Mouse (Mus musculus) midbrain, postnatal 0 days (tissue): ENCODE measurements around the gene Ppa1. TPM values are rescaled to one million over a fixed set of nuclear protein-coding genes. Genes with fewer than 3 reads are reported as not detected.

Experiments used
- ATAC-seq: fragments of 200-750 bp; cut with Nextera tagmentation; 2 replicates; pipeline ENCODE4 v1.8.0; 2017; ENCODE audit warnings: moderate number of reproducible peaks, mild to moderate bottlenecking, moderate TSS enrichment, moderate library complexity; ENCODE audit not compliant: low FRiP score
- DNase-seq: peaks from one replicate; pipeline ENCODE4 v3.0.0-alpha.2; 2015; ENCODE audit warnings: low spot score
- H3K27ac ChIP-seq: fragments of 300-500 bp; sonication (generic); 2 replicates; pipeline ENCODE4 v1.5.1; 2014; ENCODE audit warnings: low read depth, mild to moderate bottlenecking, low read length, mixed read lengths
- H3K27me3 ChIP-seq: fragments of 300-500 bp; sonication (generic); 2 replicates; pipeline ENCODE4 v1.6.1; 2014; ENCODE audit warnings: low read length, control low read depth, mixed read lengths; ENCODE audit not compliant: insufficient read depth
- H3K36me3 ChIP-seq: fragments of 300-500 bp; sonication (generic); 2 replicates; pipeline ENCODE4 v1.6.1; 2014; ENCODE audit warnings: low read length, control low read depth, mixed read lengths; ENCODE audit not compliant: insufficient read depth
- H3K4me1 ChIP-seq: fragments of 300-500 bp; sonication (generic); 2 replicates; pipeline ENCODE4 v1.6.1; 2014; ENCODE audit warnings: mild to moderate bottlenecking, control low read depth, antibody characterized with exemption, low read length, mixed read lengths; ENCODE audit not compliant: insufficient read depth
- H3K4me2 ChIP-seq: fragments of 300-500 bp; sonication (generic); 2 replicates; pipeline ENCODE4 v1.6.1; 2014; ENCODE audit warnings: low read depth, mild to moderate bottlenecking, low read length, mixed read lengths; ENCODE audit not compliant: poor library complexity, severe bottlenecking
- H3K4me3 ChIP-seq: fragments of 300-500 bp; sonication (generic); 2 replicates; pipeline ENCODE4 v1.5.1; 2014; ENCODE audit warnings: low read depth, mild to moderate bottlenecking, low read length, moderate library complexity
- H3K9ac ChIP-seq: fragments of 300-500 bp; sonication (generic); replicated peaks from 2 replicates; pipeline ENCODE4 v1.6.1; 2014; ENCODE audit warnings: mild to moderate bottlenecking, low read length, moderate library complexity, mixed read lengths; ENCODE audit not compliant: poor library complexity, severe bottlenecking
- H3K9me3 ChIP-seq: fragments of 300-500 bp; sonication (generic); 2 replicates; pipeline ENCODE4 v1.6.1; 2016; ENCODE audit warnings: low read length, control low read depth
- CTCF ChIP-seq: IDR thresholded peaks from 2 replicates; pipeline ENCODE4 v1.5.1; 2016; ENCODE audit warnings: antibody characterized with exemption, mild to moderate bottlenecking
- WGBS: fragments of 180-500 bp; shearing (Covaris S2); extraction: QIAGEN DNeasy Blood & Tissue Kit; methylation state at CpG from one replicate; pipeline ENCODE4 v1.1.7; 2014; 5-methylcytosine and 5-hydroxymethylcytosine counted together
- polyA plus RNA-seq: library from polyadenylated mRNA; unstranded; fragments of >200 nt; fragmentation: Nextera tagmentation; extraction: Ambion mirVana; gene quantifications from 2 replicates; pipeline ENCODE4 v1.2.1, GENCODE M21; 2015
- total RNA-seq: library from RNA; depleted of rRNA; stranded (reverse); fragments of >200 nt; gene quantifications from 2 replicates; pipeline ENCODE4 v1.2.3, GENCODE M21; 2014

Ppa1 gene
- total and polyA plus RNA-seq, 2 experiments from 2014 or later = 111 to 172 TPM

- H3K27ac ChIP-seq = no peak overlapping the region
- no peak overlapping the region for H3K4me3 ChIP-seq
- no peaks in the 10 kb centered on the region for H3K27me3 ChIP-seq
- no peaks in the 10 kb centered on the region for H3K36me3 ChIP-seq
- no peak for ATAC-seq
- H3K9me3 ChIP-seq = no peaks in the 10 kb centered on the region
- 19% methylated on average over 8 of the region's 8 CpGs for WGBS
- H3K4me2 ChIP-seq = no peak overlapping the region
- peak; percentile 76 for TF ChIP-seq CTCF
- H3K4me1 ChIP-seq = no peaks in the 10 kb centered on the region
- peak; percentile 69 for DNase-seq
- no peak overlapping the region for H3K9ac ChIP-seq
Measured at GRCm38 (mm10) chr10:61605851-61606250, 42.5 kb upstream of the Ppa1 start.

- no peak for DNase-seq
- no peak overlapping the region for H3K9ac ChIP-seq
- no peak for ATAC-seq
- H3K36me3 ChIP-seq = no peaks in the 10 kb centered on the region
- no peaks in the 10 kb centered on the region for H3K4me1 ChIP-seq
- no peaks in the 10 kb centered on the region for H3K9me3 ChIP-seq
- H3K27me3 ChIP-seq = no peaks in the 10 kb centered on the region
- no peak overlapping the region for H3K4me2 ChIP-seq
- H3K27ac ChIP-seq = no peak overlapping the region
- TF ChIP-seq CTCF = no peak
- H3K4me3 ChIP-seq = no peak overlapping the region
Measured at GRCm38 (mm10) chr10:61608233-61608632, 40.1 kb upstream of the Ppa1 start.

- peak; percentile 26; the same call in 1 of the 2 replicates for TF ChIP-seq CTCF
- 80% methylated on average over 8 of the region's 8 CpGs for WGBS
- no peak for ATAC-seq
- DNase-seq = no peak
- Histone ChIP-seq H3K27ac (no peak overlapping the region), H3K9ac (no peak overlapping the region), H3K36me3 (no peaks in the 10 kb centered on the region), H3K27me3 (no peaks in the 10 kb centered on the region), H3K9me3 (no peaks in the 10 kb centered on the region), H3K4me3 (no peak overlapping the region), H3K4me1 (no peaks in the 10 kb centered on the region), H3K4me2 (no peak overlapping the region)
Measured at GRCm38 (mm10) chr10:61610650-61611235, 37.6 kb upstream of the Ppa1 start.

DNA sequence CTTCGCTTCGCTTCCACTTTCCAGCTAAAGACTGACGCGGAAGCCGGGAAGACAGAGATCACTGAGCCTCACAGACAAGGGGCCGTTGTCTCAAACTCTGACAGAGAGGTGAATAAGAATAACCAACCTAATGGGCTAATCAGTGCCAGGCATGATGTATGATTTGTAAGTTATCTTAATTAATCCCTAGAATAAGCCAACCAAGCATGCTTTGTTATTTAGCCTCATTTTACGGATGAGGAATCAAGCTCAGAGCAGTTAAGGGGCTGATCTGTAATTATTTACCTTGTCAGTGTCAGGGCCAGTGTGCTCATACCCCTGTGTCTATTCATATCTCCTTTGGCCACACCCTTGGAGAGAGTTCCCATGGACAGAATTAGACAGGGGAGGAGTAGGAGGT is 34.0 kb upstream of the Ppa1 start:
- no peak for DNase-seq
- WGBS = 91% methylated on average over 7 of the region's 7 CpGs

GRCm38 (mm10) chr10:61618528-61618927 is 29.8 kb upstream of the Ppa1 start:
- TF ChIP-seq CTCF = no peak
- ATAC-seq (no peak), DNase-seq (no peak)
- no peaks in the 10 kb centered on the region for H3K36me3 ChIP-seq
- 82% methylated on average over 2 of the region's 2 CpGs for WGBS
- no peak overlapping the region for H3K4me2 ChIP-seq
- no peaks in the 10 kb centered on the region for H3K9me3 ChIP-seq
- H3K4me3 ChIP-seq = no peak overlapping the region
- no peaks in the 10 kb centered on the region for H3K4me1 ChIP-seq
- H3K27ac ChIP-seq = no peak overlapping the region
- H3K9ac ChIP-seq = no peak overlapping the region
- H3K27me3 ChIP-seq = no peaks in the 10 kb centered on the region

More for the DNA sequence above, 34.0 kb upstream of the Ppa1 start:
- no peaks in the 10 kb centered on the region for H3K27me3 ChIP-seq
- H3K36me3 ChIP-seq = no peaks in the 10 kb centered on the region
- no peaks in the 10 kb centered on the region for H3K4me1 ChIP-seq
- H3K27ac ChIP-seq = no peak overlapping the region
- H3K4me3 ChIP-seq = no peak overlapping the region
- H3K9ac ChIP-seq = no peak overlapping the region
- no peaks in the 10 kb centered on the region for H3K9me3 ChIP-seq
- H3K4me2 ChIP-seq = no peak overlapping the region
- TF ChIP-seq CTCF = no peak
- no peak for ATAC-seq

GRCm38 (mm10) chr10:61621681-61622080 is 26.7 kb upstream of the Ppa1 start:
- no peak overlapping the region for H3K27ac ChIP-seq
- no peak for ATAC-seq
- DNase-seq = peak; percentile 21
- H3K36me3 ChIP-seq = no peaks in the 10 kb centered on the region
- H3K4me1 ChIP-seq = no peaks in the 10 kb centered on the region; the same call in 1 of the 2 replicates
- WGBS = 39% methylated on average over 9 of the region's 9 CpGs
- H3K9ac ChIP-seq = no peak overlapping the region
- no peak for TF ChIP-seq CTCF
- H3K4me3 ChIP-seq = no peak overlapping the region
- no peaks in the 10 kb centered on the region for H3K9me3 ChIP-seq
- no peak overlapping the region for H3K4me2 ChIP-seq
- peaks cover 6% of the 10 kb centered on the region; the same call in 1 of the 2 replicates for H3K27me3 ChIP-seq
